Mouse (Mus musculus) 3134 (cell line): Measurements from ENCODE around the gene Odf3l2.

Source experiments
- DNase-seq: peaks from one replicate; pipeline ENCODE4 v3.0.0-alpha.2; 2011; ENCODE audit warnings: low spot score; ENCODE audit not compliant: insufficient read length; ENCODE audit errors: extremely low read depth

The Odf3l2 gene

DNA sequence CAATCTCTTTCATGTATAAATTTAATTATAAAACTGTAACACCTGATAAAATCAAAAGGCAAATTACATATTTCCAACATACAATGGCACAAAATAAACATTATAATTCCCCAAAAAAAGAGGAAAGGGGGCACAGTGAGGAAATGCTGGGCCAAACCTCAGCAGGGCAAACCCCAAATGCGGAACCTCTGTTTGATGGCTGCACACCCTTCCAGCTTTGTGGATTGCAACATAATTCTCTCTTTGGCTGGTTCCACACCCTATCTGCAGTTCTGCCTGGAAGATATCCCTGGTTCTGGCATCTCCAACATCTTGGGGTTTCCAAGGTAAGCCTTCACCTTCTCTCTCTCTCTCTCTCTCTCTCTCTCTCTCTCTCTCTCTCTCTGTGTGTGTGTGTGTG is 54.8 kb downstream of the Odf3l2 start:
- DNase-seq: no peak
